Mouse (Mus musculus): ENCODE measurements around the gene 9930022D16Rik.

Gene 9930022D16Rik

GRCm38 (mm10) chr11:109441119-109441518, 27.4 kb downstream of the 9930022D16Rik start:
- in situ Hi-C loops (cut with MboI; ENCODE audit: low pct_unique_long_range_greater_than_20kb in 1 of 2, low sequenced_read_pairs in 2 of 2, unreplicated experiment in 1 of 2) = loop anchor here (10.0 kb wide), 4 partner anchors 144 to 424 kb away; no protein-coding TSS in a partner anchor

GRCm38 (mm10) chr11:109442166-109442730, 28.5 kb downstream of the 9930022D16Rik start:
- in situ Hi-C loops (cut with MboI; ENCODE audit: low pct_unique_long_range_greater_than_20kb in 1 of 2, low sequenced_read_pairs in 2 of 2, unreplicated experiment in 1 of 2) = loop anchor here (10.0 kb wide), 4 partner anchors 143 to 423 kb away; no protein-coding TSS in a partner anchor

- in situ Hi-C loops (cut with MboI; ENCODE audit: low pct_unique_long_range_greater_than_20kb in 1 of 2, low sequenced_read_pairs in 2 of 2, unreplicated experiment in 1 of 2) = loop anchor here (10.0 kb wide), 4 partner anchors 141 to 421 kb away; no protein-coding TSS in a partner anchor
Measured at GRCm38 (mm10) chr11:109443468-109444263, 29.9 kb downstream of the 9930022D16Rik start.

GRCm38 (mm10) chr11:109444600-109444999, 30.9 kb downstream of the 9930022D16Rik start:
- in situ Hi-C loops (cut with MboI; ENCODE audit: low pct_unique_long_range_greater_than_20kb in 1 of 2, low sequenced_read_pairs in 2 of 2, unreplicated experiment in 1 of 2) = loop anchor here (10.0 kb wide), 4 partner anchors 140 to 420 kb away; no protein-coding TSS in a partner anchor

GRCm38 (mm10) chr11:109445438-109446035, 31.8 kb downstream of the 9930022D16Rik start:
- in situ Hi-C loops (cut with MboI; ENCODE audit: low pct_unique_long_range_greater_than_20kb in 1 of 2, low sequenced_read_pairs in 2 of 2, unreplicated experiment in 1 of 2) = loop anchor here (5.0 to 10.0 kb wide), 5 partner anchors 137 to 419 kb away; no protein-coding TSS in a partner anchor

GRCm38 (mm10) chr11:109451169-109451568, 37.5 kb downstream of the 9930022D16Rik start:
- in situ Hi-C loops (cut with MboI; ENCODE audit: low pct_unique_long_range_greater_than_20kb in 1 of 2, low sequenced_read_pairs in 2 of 2, unreplicated experiment in 1 of 2) = no loop called here

GRCm38 (mm10) chr11:109456261-109456660, 42.5 kb downstream of the 9930022D16Rik start:
- in situ Hi-C loops (cut with MboI; ENCODE audit: low pct_unique_long_range_greater_than_20kb in 1 of 2, low sequenced_read_pairs in 2 of 2, unreplicated experiment in 1 of 2) = no loop called here

- in situ Hi-C loops (cut with MboI; ENCODE audit: low pct_unique_long_range_greater_than_20kb in 1 of 2, low sequenced_read_pairs in 2 of 2, unreplicated experiment in 1 of 2) = no loop called here
Measured at GRCm38 (mm10) chr11:109458165-109458564, 44.4 kb downstream of the 9930022D16Rik start.

GRCm38 (mm10) chr11:109460586-109460985, 46.9 kb downstream of the 9930022D16Rik start:
- in situ Hi-C loops (cut with MboI; ENCODE audit: low pct_unique_long_range_greater_than_20kb in 1 of 2, low sequenced_read_pairs in 2 of 2, unreplicated experiment in 1 of 2) = no loop called here

GRCm38 (mm10) chr11:109465068-109465467, 51.4 kb downstream of the 9930022D16Rik start:
- in situ Hi-C loops (cut with MboI; ENCODE audit: low pct_unique_long_range_greater_than_20kb in 1 of 2, low sequenced_read_pairs in 2 of 2, unreplicated experiment in 1 of 2) = no loop called here

- in situ Hi-C loops (cut with MboI; ENCODE audit: low pct_unique_long_range_greater_than_20kb in 1 of 2, low sequenced_read_pairs in 2 of 2, unreplicated experiment in 1 of 2) = no loop called here
Measured at GRCm38 (mm10) chr11:109466987-109467386, 53.3 kb downstream of the 9930022D16Rik start.

GRCm38 (mm10) chr11:109468133-109468532, 54.4 kb downstream of the 9930022D16Rik start:
- in situ Hi-C loops (cut with MboI; ENCODE audit: low pct_unique_long_range_greater_than_20kb in 1 of 2, low sequenced_read_pairs in 2 of 2, unreplicated experiment in 1 of 2) = no loop called here
